Mouse (Mus musculus): ENCODE measurements around the gene Pcgf2. TPM values are rescaled to one million over a fixed set of nuclear protein-coding genes. Genes with fewer than 3 reads are reported as not detected.
A peak's percentile ranks its signal among the peaks of the same experiment; 100 is the strongest.

Gene Pcgf2
- polyA plus RNA-seq, 2 experiments: 18.1 to 130 TPM

DNA sequence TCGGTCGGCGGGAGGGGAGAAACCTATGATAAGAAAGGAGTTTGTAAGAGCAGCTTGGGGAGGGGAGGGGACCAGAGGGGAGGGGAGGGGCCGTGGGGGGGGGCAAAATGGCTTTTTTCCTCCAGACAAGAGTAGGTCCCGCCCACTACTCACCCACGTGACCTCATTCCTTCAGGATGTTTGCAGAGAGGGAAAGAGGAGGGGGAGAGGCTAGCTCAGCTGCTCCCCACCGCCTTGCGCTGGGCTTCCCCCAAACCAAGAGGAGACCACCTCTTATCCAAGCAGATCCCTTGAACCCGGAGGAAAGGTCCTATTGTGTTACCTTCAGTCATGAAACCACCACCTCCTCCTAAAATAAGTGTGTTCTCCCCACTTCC, 683 bp downstream of the Pcgf2 start:
- peak overlapping the region; percentile 98 for H3K4me3 ChIP-seq (replicated peaks; ENCODE audit: low read length)
- peak; percentile 99 for DNase-seq (ENCODE audit: low spot score)
- H3K4me2 ChIP-seq (replicated peaks; ENCODE audit: low read depth, low read length, severe bottlenecking): peak overlapping the region; percentile 87
- no peaks in the 10 kb centered on the region for H3K9me3 ChIP-seq (ENCODE audit: control insufficient read depth, low read length)
- H3K27ac ChIP-seq (replicated peaks; ENCODE audit: low read depth, low read length): peak overlapping the region; percentile 97
- peak; percentile 60 for ATAC-seq (ENCODE audit: low FRiP score, low read depth)
- H3K27me3 ChIP-seq (ENCODE audit: control insufficient read depth, insufficient read depth, low read length): no peaks in the 10 kb centered on the region
- H3K36me3 ChIP-seq (ENCODE audit: control insufficient read depth, insufficient read depth, low read length): peaks cover 12% of the 10 kb centered on the region; the same call in 1 of the 2 replicates
- WGBS: 0% methylated on average over 4 of the region's 9 CpGs
- H3K9ac ChIP-seq (ENCODE audit: low read depth, low read length, severe bottlenecking): peak overlapping the region; percentile 91
- TF ChIP-seq POLR2A (IDR thresholded peaks at IDR 0.05; ENCODE audit: borderline replicate concordance, extremely low read depth, insufficient read depth, insufficient read length): no peak; the same call in 1 of the 2 replicates
- H3K4me1 ChIP-seq (ENCODE audit: control insufficient read depth, insufficient read depth, low read length): peaks cover 49% of the 10 kb centered on the region

DNA sequence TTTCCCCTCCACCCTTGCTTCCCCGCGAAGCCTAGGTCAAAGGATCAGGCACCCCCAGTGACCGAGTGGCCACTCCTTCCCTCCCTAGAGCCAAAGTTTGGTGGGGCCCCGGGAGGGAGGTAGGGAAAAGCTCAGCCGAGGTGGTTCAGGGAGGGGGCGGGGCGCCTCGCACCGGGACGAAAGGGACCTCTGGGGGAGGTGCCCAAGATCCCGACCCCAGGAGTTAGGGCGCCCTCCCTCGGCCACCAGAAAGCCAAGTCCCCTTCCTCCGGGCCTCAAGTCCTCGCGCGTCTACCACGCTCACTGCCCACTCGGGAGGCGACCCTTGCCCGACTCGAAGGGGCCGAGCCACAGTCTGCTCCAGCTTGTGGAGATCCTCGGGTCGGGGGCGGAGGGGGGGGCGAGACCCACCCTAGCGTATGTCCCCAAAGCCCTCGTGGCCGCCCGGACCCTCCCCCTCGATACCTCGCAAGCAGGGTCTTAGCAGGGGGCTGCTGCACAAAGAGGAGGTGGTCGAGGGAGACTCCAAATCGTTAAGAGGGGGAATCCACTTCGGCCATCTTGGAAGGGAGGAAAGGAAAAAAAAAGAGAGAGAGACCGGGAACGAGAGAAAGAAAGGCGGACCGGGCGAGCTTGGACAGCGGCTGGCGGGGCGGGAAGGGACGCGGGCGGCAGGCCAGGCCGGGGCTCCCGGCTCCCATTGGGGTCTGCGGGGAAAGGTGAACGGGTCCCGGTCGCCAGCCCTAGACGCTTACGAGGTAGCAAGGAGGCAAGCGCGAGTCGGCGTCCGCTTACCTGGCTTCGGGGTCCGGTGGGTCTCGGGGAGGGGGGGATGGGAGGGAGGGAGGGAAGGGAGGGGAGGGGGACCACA, 1.3 kb downstream of the Pcgf2 start:
- Histone ChIP-seq H3K27me3 (ENCODE audit: control insufficient read depth, insufficient read depth, low read length) (no peaks in the 10 kb centered on the region), H3K36me3 (ENCODE audit: control insufficient read depth, insufficient read depth, low read length) (peaks cover 18% of the 10 kb centered on the region; the same call in 1 of the 2 replicates), H3K27ac (replicated peaks; ENCODE audit: low read depth, low read length) (peak overlapping the region; percentile 97), H3K9ac (ENCODE audit: low read depth, low read length, severe bottlenecking) (peak overlapping the region; percentile 91), H3K4me1 (ENCODE audit: control insufficient read depth, insufficient read depth, low read length) (peaks cover 50% of the 10 kb centered on the region), H3K4me2 (replicated peaks; ENCODE audit: low read depth, low read length, severe bottlenecking) (peak overlapping the region; percentile 87), H3K9me3 (ENCODE audit: control insufficient read depth, low read length) (no peaks in the 10 kb centered on the region), H3K4me3 (replicated peaks; ENCODE audit: low read length) (peak overlapping the region; percentile 98)
- no peak for TF ChIP-seq POLR2A (IDR thresholded peaks at IDR 0.05; ENCODE audit: borderline replicate concordance, extremely low read depth, insufficient read depth, insufficient read length)
- ATAC-seq (ENCODE audit: low FRiP score, low read depth) (no peak), DNase-seq (ENCODE audit: low spot score) (peak; percentile 73)
- WGBS: under 1% methylated on average over 56 of the region's 63 CpGs

DNA sequence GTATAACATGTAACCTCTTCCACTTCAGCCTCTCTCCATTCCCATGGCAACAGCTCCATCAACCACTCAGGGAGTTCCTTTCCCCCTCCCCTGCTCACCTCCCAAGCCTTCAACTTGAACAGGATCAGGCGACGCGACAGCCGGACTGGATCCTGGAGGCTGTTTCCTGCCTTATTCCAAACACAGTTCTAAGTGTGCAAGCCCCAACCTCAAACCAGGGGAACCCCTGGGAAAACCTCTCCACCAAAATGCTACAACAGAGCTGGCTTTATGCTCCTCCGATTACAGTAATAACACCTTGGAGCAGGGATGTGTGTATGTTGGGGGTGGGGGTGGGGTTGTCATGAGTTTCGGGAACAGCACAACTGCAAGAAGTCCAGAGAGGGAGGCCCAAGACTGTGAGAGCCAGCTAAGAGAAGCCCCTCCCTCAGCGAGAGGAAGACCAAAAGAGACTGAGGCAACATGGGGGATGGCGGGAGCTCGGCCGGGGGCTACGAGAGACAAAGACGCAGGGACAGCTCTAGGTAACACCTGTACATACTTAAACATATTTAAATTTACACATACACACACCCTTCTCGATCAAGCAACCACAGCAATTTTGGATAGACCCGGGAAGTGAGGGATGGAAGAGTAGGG, 2.3 kb downstream of the Pcgf2 start:
- ATAC-seq (ENCODE audit: low FRiP score, low read depth): no peak
- under 1% methylated on average over 14 of the region's 14 CpGs for WGBS

DNA sequence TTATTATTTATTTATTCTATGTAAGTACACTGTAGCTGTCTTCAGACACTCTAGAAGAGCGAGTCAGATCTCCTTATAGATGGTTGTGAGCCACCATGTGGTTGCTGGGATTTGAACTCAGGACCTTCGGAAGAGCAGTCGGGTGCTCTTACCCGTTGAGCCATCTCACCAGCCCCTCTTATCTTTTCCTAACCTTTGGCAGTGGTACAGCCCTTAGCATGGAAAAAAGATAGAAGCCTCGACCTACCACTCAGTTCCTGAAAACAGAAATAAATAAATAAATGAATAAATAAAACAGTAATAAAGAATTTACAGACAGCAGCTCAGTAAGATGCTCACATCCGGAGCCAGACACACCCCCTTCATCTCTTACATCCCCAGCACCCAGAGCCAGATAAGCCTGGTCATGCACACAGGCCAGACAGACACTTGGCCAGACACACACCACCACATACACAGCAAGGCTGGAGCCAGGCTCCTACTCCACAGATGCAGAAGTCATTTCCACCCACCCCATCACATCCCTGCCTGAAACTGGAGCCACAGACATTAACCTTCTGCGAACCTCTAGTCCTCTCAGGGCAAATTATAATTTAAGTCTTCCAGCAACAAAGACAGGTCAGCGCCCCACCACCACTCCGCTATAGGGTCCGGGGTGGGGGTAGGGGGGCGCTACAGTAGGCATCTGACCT, 3.0 kb downstream of the Pcgf2 start:
- no peak for DNase-seq (ENCODE audit: low spot score)
- H3K4me1 ChIP-seq (ENCODE audit: control insufficient read depth, insufficient read depth, low read length): peaks cover 50% of the 10 kb centered on the region
- no peaks in the 10 kb centered on the region for H3K9me3 ChIP-seq (ENCODE audit: control insufficient read depth, low read length)
- WGBS: 51% methylated on average over 11 of the region's 11 CpGs
- peak overlapping the region; percentile 98 for H3K4me3 ChIP-seq (replicated peaks; ENCODE audit: low read length)
- H3K36me3 ChIP-seq (ENCODE audit: control insufficient read depth, insufficient read depth, low read length): peaks cover 25% of the 10 kb centered on the region
- no peaks in the 10 kb centered on the region for H3K27me3 ChIP-seq (ENCODE audit: control insufficient read depth, insufficient read depth, low read length)
- H3K27ac ChIP-seq (replicated peaks; ENCODE audit: low read depth, low read length): peak overlapping the region; percentile 26; the same call in 1 of the 2 replicates
- ATAC-seq (ENCODE audit: low FRiP score, low read depth): no peak
- peak overlapping the region; percentile 87 for H3K4me2 ChIP-seq (replicated peaks; ENCODE audit: low read depth, low read length, severe bottlenecking)
- peak overlapping the region; percentile 91 for H3K9ac ChIP-seq (ENCODE audit: low read depth, low read length, severe bottlenecking)
- no peak for TF ChIP-seq POLR2A (IDR thresholded peaks at IDR 0.05; ENCODE audit: borderline replicate concordance, extremely low read depth, insufficient read depth, insufficient read length)

More for the DNA sequence above, 2.3 kb downstream of the Pcgf2 start:
- TF ChIP-seq POLR2A (IDR thresholded peaks at IDR 0.05; ENCODE audit: borderline replicate concordance, extremely low read depth, insufficient read depth, insufficient read length): no peak
- Histone ChIP-seq H3K27ac (replicated peaks; ENCODE audit: low read depth, low read length) (peak overlapping the region; percentile 97), H3K9me3 (ENCODE audit: control insufficient read depth, low read length) (no peaks in the 10 kb centered on the region), H3K9ac (ENCODE audit: low read depth, low read length, severe bottlenecking) (peak overlapping the region; percentile 91), H3K4me1 (ENCODE audit: control insufficient read depth, insufficient read depth, low read length) (peaks cover 50% of the 10 kb centered on the region), H3K4me3 (replicated peaks; ENCODE audit: low read length) (peak overlapping the region; percentile 98), H3K36me3 (ENCODE audit: control insufficient read depth, insufficient read depth, low read length) (peaks cover 18% of the 10 kb centered on the region; the same call in 1 of the 2 replicates), H3K27me3 (ENCODE audit: control insufficient read depth, insufficient read depth, low read length) (no peaks in the 10 kb centered on the region), H3K4me2 (replicated peaks; ENCODE audit: low read depth, low read length, severe bottlenecking) (peak overlapping the region; percentile 87)
- DNase-seq (ENCODE audit: low spot score): peak; percentile 20

DNA sequence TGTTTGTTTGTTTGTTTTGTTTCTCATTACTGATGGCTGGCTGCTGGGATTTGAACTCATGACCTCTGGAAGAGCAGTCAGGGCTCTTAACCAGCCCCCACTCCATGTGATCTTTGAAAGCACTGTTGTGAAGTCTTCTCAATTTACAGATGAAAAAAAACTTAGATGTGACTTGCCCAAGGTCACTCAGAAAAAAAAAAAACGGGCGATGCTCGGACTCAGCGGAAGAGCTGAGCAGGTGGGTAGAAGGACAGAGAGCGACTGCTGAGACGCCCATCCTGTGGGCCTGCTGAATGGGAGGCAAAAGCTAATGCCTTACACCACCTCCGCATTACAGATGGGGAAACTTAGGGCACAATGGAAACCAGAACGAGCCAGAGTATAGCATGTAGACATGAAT, 3.6 kb downstream of the Pcgf2 start:
- no peaks in the 10 kb centered on the region for H3K9me3 ChIP-seq (ENCODE audit: control insufficient read depth, low read length)
- H3K4me1 ChIP-seq (ENCODE audit: control insufficient read depth, insufficient read depth, low read length): peaks cover 45% of the 10 kb centered on the region
- no peak overlapping the region for H3K9ac ChIP-seq (ENCODE audit: low read depth, low read length, severe bottlenecking)
- H3K4me2 ChIP-seq (replicated peaks; ENCODE audit: low read depth, low read length, severe bottlenecking): no peak overlapping the region; the same call in 1 of the 2 replicates
- 79% methylated on average over 8 of the region's 8 CpGs for WGBS
- no peak overlapping the region for H3K27ac ChIP-seq (replicated peaks; ENCODE audit: low read depth, low read length)
- peaks cover 32% of the 10 kb centered on the region for H3K36me3 ChIP-seq (ENCODE audit: control insufficient read depth, insufficient read depth, low read length)
- no peak overlapping the region for H3K4me3 ChIP-seq (replicated peaks; ENCODE audit: low read length)
- H3K27me3 ChIP-seq (ENCODE audit: control insufficient read depth, insufficient read depth, low read length): no peaks in the 10 kb centered on the region
- DNase-seq (ENCODE audit: low spot score) (no peak), ATAC-seq (ENCODE audit: low FRiP score, low read depth) (no peak)
- no peak for TF ChIP-seq POLR2A (IDR thresholded peaks at IDR 0.05; ENCODE audit: borderline replicate concordance, extremely low read depth, insufficient read depth, insufficient read length)
